Comparison of ENCODE assay signal across 10 mouse cellular contexts in genomic region chr7:82260210-82260609, GRCm38 (mm10).
DNase-seq lines count a peak whose midpoint lies in the region; ATAC-seq and TF ChIP-seq lines count a peak whose summit lies in the region.
"Had no signal": no experiment of that assay in that cellular context is flagged by ENCODE, and none has a peak within 500 bp of the region (broad histone marks: within the 10 kb centered on the region; RNA-seq: fewer than 3 reads in every experiment).

No protein-coding gene starts in this region.

- H3K4me2 ChIP-seq in hindbrain, embryonic 14.5 days (replicated peaks), result no peak overlapping the region
- no peak overlapping the region for H3K4me2 ChIP-seq in hindbrain, embryonic 12.5 days (replicated peaks)
- no peak overlapping the region for H3K4me2 ChIP-seq in CH12.LX (ENCODE audit: insufficient read depth, low read depth, poor library complexity, severe bottlenecking)
- no peak overlapping the region for H3K4me2 ChIP-seq in forebrain, embryonic 13.5 days
- H3K4me2 ChIP-seq: embryonic facial prominence, embryonic 15.5 days; liver, embryonic 13.5 days had no signal

- dilution Hi-C loops in CH12.LX (cut with MboI; ENCODE audit: extremely low pct_ligation_motif_present, extremely low pct_unique_long_range_greater_than_20kb, low sequenced_read_pairs), result no loop called here

- TF ChIP-seq EP300 in CH12.LX (IDR thresholded peaks at IDR 0.05; ENCODE audit: low read length), result no peak

- H3K27ac ChIP-seq in hindbrain, embryonic 14.5 days, result no peak overlapping the region
- no peak overlapping the region for H3K27ac ChIP-seq in hindbrain, embryonic 12.5 days
- no peak overlapping the region for H3K27ac ChIP-seq in CH12.LX (ENCODE audit: insufficient read depth, low read depth)
- no peak overlapping the region for H3K27ac ChIP-seq in forebrain, embryonic 13.5 days
- H3K27ac ChIP-seq: embryonic facial prominence, embryonic 15.5 days; liver, embryonic 13.5 days had no signal

- no peak overlapping the region for H3K4me3 ChIP-seq in hindbrain, embryonic 14.5 days (replicated peaks; ENCODE audit: low read length)
- H3K4me3 ChIP-seq in hindbrain, embryonic 12.5 days, result no peak overlapping the region
- H3K4me3 ChIP-seq in CH12.LX (replicated peaks in 1 of 3; ENCODE audit: low read depth in 2 of 3, low read length in 2 of 3, poor library complexity in 1 of 3), result no peak overlapping the region
- no peak overlapping the region for H3K4me3 ChIP-seq in forebrain, embryonic 13.5 days
- H3K4me3 ChIP-seq: embryonic facial prominence, embryonic 15.5 days; liver, embryonic 13.5 days had no signal

- no peak for TF ChIP-seq POLR2A in CH12.LX (IDR thresholded peaks at IDR 0.05; ENCODE audit: low read depth, low read length)

- WGBS in hindbrain, embryonic 14.5 days, result 78% methylated on average over 6 of the region's 6 CpGs
- WGBS in hindbrain, embryonic 12.5 days, result 72% methylated on average over 6 of the region's 6 CpGs
- WGBS in forebrain, embryonic 13.5 days, result 69% methylated on average over 6 of the region's 6 CpGs

- in situ Hi-C loops in CH12.LX (cut with MboI; ENCODE audit: low pct_ligation_motif_present, low pct_unique_long_range_greater_than_20kb, low sequenced_read_pairs), result loop anchor here (10.0 to 25.0 kb wide), 2 partner anchors 295 to 473 kb away; partner anchors contain the start of gene 3110040N11Rik

- H3K4me1 ChIP-seq in hindbrain, embryonic 14.5 days (replicated peaks; ENCODE audit: control insufficient read depth, insufficient read depth, low read length), result no peaks in the 10 kb centered on the region
- no peaks in the 10 kb centered on the region for H3K4me1 ChIP-seq in hindbrain, embryonic 12.5 days
- H3K4me1 ChIP-seq in CH12.LX (ENCODE audit: control insufficient read depth in 1 of 2, insufficient read depth in 2 of 2), result peaks cover 0 to 6% of the 10 kb centered on the region in 2 experiments; a peak in 1 of 4 replicates
- H3K4me1 ChIP-seq in forebrain, embryonic 13.5 days, result no peaks in the 10 kb centered on the region
- H3K4me1 ChIP-seq: embryonic facial prominence, embryonic 15.5 days; liver, embryonic 13.5 days had no signal

- no peaks in the 10 kb centered on the region for H3K27me3 ChIP-seq in hindbrain, embryonic 14.5 days (ENCODE audit: control insufficient read depth, insufficient read depth, low read length)
- no peaks in the 10 kb centered on the region for H3K27me3 ChIP-seq in hindbrain, embryonic 12.5 days
- H3K27me3 ChIP-seq in CH12.LX (replicated peaks), result peaks cover 5% of the 10 kb centered on the region
- H3K27me3 ChIP-seq in forebrain, embryonic 13.5 days, result no peaks in the 10 kb centered on the region
- H3K27me3 ChIP-seq: embryonic facial prominence, embryonic 15.5 days; liver, embryonic 13.5 days had no signal

- no peaks in the 10 kb centered on the region for H3K9me3 ChIP-seq in hindbrain, embryonic 14.5 days (ENCODE audit: control insufficient read depth, low read length)
- no peaks in the 10 kb centered on the region for H3K9me3 ChIP-seq in hindbrain, embryonic 12.5 days (replicated peaks)
- no peaks in the 10 kb centered on the region for H3K9me3 ChIP-seq in CH12.LX (replicated peaks; ENCODE audit: low read length)
- no peaks in the 10 kb centered on the region for H3K9me3 ChIP-seq in forebrain, embryonic 13.5 days (replicated peaks)
- H3K9me3 ChIP-seq: embryonic facial prominence, embryonic 15.5 days; liver, embryonic 13.5 days had no signal

- H3K36me3 ChIP-seq in hindbrain, embryonic 14.5 days (replicated peaks; ENCODE audit: control insufficient read depth, insufficient read depth), result no peaks in the 10 kb centered on the region
- no peaks in the 10 kb centered on the region for H3K36me3 ChIP-seq in hindbrain, embryonic 12.5 days
- H3K36me3 ChIP-seq in CH12.LX (replicated peaks in 1 of 2; ENCODE audit: control insufficient read depth in 1 of 2, insufficient read depth in 1 of 2, low read length in 1 of 2), result no peaks in the 10 kb centered on the region
- H3K36me3 ChIP-seq in forebrain, embryonic 13.5 days (ENCODE audit: poor library complexity, severe bottlenecking), result no peaks in the 10 kb centered on the region
- H3K36me3 ChIP-seq: embryonic facial prominence, embryonic 15.5 days; liver, embryonic 13.5 days had no signal

- DNase-seq in hindbrain, embryonic 14.5 days (ENCODE audit: low spot score), result peak; percentile 51
- DNase-seq in 3T3-L1 (ENCODE audit: low read depth, low spot score) (peak; percentile 65), CH12.LX (ENCODE audit: extremely low read depth) (peak; percentile 51)
- peak; percentile 9 for DNase-seq in cerebellum, adult 9-11 months
- DNase-seq in kidney, postnatal 14 days, result peak; percentile 49
- DNase-seq in retina, postnatal 1 day, result peak; percentile 64
- DNase-seq: liver, embryonic 13.5 days had no signal

- H3K9ac ChIP-seq in hindbrain, embryonic 14.5 days, result no peak overlapping the region
- H3K9ac ChIP-seq in hindbrain, embryonic 12.5 days, result no peak overlapping the region
- no peak overlapping the region for H3K9ac ChIP-seq in CH12.LX (ENCODE audit: insufficient read depth, low read depth)
- H3K9ac ChIP-seq in forebrain, embryonic 13.5 days, result no peak overlapping the region
- H3K9ac ChIP-seq: embryonic facial prominence, embryonic 15.5 days; liver, embryonic 13.5 days had no signal

- no peak for ATAC-seq in hindbrain, embryonic 14.5 days (ENCODE audit: low FRiP score)
- ATAC-seq in hindbrain, embryonic 12.5 days (ENCODE audit: low FRiP score), result no peak
- no peak for ATAC-seq in forebrain, embryonic 13.5 days

- TF ChIP-seq RAD21 in CH12.LX (IDR thresholded peaks at IDR 0.05; ENCODE audit: low read depth, low read length), result peak; percentile 65

- peak; percentile 72 to 83 for TF ChIP-seq CTCF in CH12.LX (conservative IDR thresholded peaks at IDR 0.05 in 1 of 2, IDR thresholded peaks at IDR 0.05 in 1 of 2; ENCODE audit: low read depth in 2 of 2, low read length in 2 of 2)

- no peaks in the 10 kb centered on the region for H3K79me2 ChIP-seq in CH12.LX (replicated peaks; ENCODE audit: control insufficient read depth, extremely low read depth, insufficient read depth, poor library complexity, severe bottlenecking)

TF ChIP-seq in CH12.LX, 34 proteins besides CTCF, POLR2A, EP300 and RAD21:
- no peak for TF ChIP-seq E2F4 (IDR thresholded peaks at IDR 0.05; ENCODE audit: insufficient replicate concordance, low read depth, low read length)
- TF ChIP-seq SMC3 (IDR thresholded peaks at IDR 0.05; ENCODE audit: low read depth, low read length), result peak; percentile 48
- no peak for TF ChIP-seq KAT2A (IDR thresholded peaks at IDR 0.05; ENCODE audit: insufficient replicate concordance, low read length)
- peak; percentile 49; the same call in 1 of the 2 replicates for TF ChIP-seq MYC (IDR thresholded peaks at IDR 0.05; ENCODE audit: low read depth, low read length)

Comparison
In these comparisons a context has a peak if more than half of its experiments do, and no peak if none do; other contexts are left out.
1. DNase-seq: peak in every context shown above with its lines; median percentile 65 in 3T3-L1; 64 in retina, postnatal 1 day; 51 in hindbrain, embryonic 14.5 days; 51 in CH12.LX; 49 in kidney, postnatal 14 days; 9 in cerebellum, adult 9-11 months.